Mouse (Mus musculus): ENCODE results near the gene Prkca.

Prkca gene

GRCm38 (mm10) chr11:108259391-108259790 is 84.3 kb downstream of the Prkca start:
- peak; percentile 69 to 71 for DNase-seq

GRCm38 (mm10) chr11:108258811-108259266 is 84.9 kb downstream of the Prkca start:
- peak; percentile 86 to 87 for DNase-seq

- peak; percentile 39 for DNase-seq
Observed at GRCm38 (mm10) chr11:108257921-108258320, 85.8 kb downstream of the Prkca start.

GRCm38 (mm10) chr11:108254681-108255080 is 89.0 kb downstream of the Prkca start:
- no peak for DNase-seq

- DNase-seq, result no peak
Observed at GRCm38 (mm10) chr11:108251924-108252775, 91.6 kb downstream of the Prkca start.

GRCm38 (mm10) chr11:108250829-108251637 is 92.7 kb downstream of the Prkca start:
- DNase-seq, result no peak

- DNase-seq, result no peak
Observed at GRCm38 (mm10) chr11:108250146-108250635, 93.5 kb downstream of the Prkca start.

- no peak for DNase-seq
Observed at GRCm38 (mm10) chr11:108249487-108249886, 94.2 kb downstream of the Prkca start.

- DNase-seq, result no peak
Observed at GRCm38 (mm10) chr11:108249047-108249403, 94.7 kb downstream of the Prkca start.

GRCm38 (mm10) chr11:108248218-108249046 is 95.3 kb downstream of the Prkca start:
- DNase-seq, result no peak

- DNase-seq, result no peak
Observed at GRCm38 (mm10) chr11:108247121-108247863, 96.4 kb downstream of the Prkca start.

- DNase-seq, result no peak
Observed at GRCm38 (mm10) chr11:108246267-108246702, 97.4 kb downstream of the Prkca start.

- no peak for DNase-seq
Observed at GRCm38 (mm10) chr11:108244241-108244640, 99.5 kb downstream of the Prkca start.

- no peak for DNase-seq
Observed at GRCm38 (mm10) chr11:108243633-108244032, 100.1 kb downstream of the Prkca start.

GRCm38 (mm10) chr11:108240924-108241498 is 102.7 kb downstream of the Prkca start:
- no peak for DNase-seq

- DNase-seq, result no peak
Observed at GRCm38 (mm10) chr11:108239173-108239572, 104.6 kb downstream of the Prkca start.

GRCm38 (mm10) chr11:108236754-108237428 is 106.8 kb downstream of the Prkca start:
- no peak for DNase-seq

GRCm38 (mm10) chr11:108236195-108236594 is 107.5 kb downstream of the Prkca start:
- no peak for DNase-seq

GRCm38 (mm10) chr11:108235081-108235703 is 108.5 kb downstream of the Prkca start:
- no peak for DNase-seq

- DNase-seq, result no peak
Observed at GRCm38 (mm10) chr11:108233015-108233414, 110.7 kb downstream of the Prkca start.

Data from cerebellum, postnatal 10 days (tissue).